Mouse (Mus musculus) megakaryocyte progenitor cell, adult 5-6 weeks (primary cell): Measurements from ENCODE around the gene Oprm1. TPM values are rescaled to one million over a fixed set of nuclear protein-coding genes. Genes with fewer than 3 reads are reported as not detected.

Experiments
- ATAC-seq: replicated peaks from 2 replicates; pipeline ENCODE4 v1.8.0; 2016; ENCODE audit warnings: mild to moderate bottlenecking, moderate TSS enrichment, inconsistent platforms; ENCODE audit not compliant: poor library complexity
- total RNA-seq, 2 experiments: library from RNA; stranded (forward) in 1 of 2; stranded (reverse) in 1 of 2; fragments of 157-497, 149-512 nt in 1 of 2; fragments of 200-1000 nt in 1 of 2; gene quantifications; 2 replicates each; pipeline versions ENCODE4 v1.2.3 to v1.2.4; 2015 to 2017

The Oprm1 gene
- total RNA-seq, 2 experiments from 2014 or later: not detected

GRCm38 (mm10) chr10:6968334-6968733 lies 210.0 kb downstream of the Oprm1 start:
- no peak for ATAC-seq

- ATAC-seq: no peak
Observed at GRCm38 (mm10) chr10:6977843-6978242, 219.5 kb downstream of the Oprm1 start.

- ATAC-seq: no peak
Observed at GRCm38 (mm10) chr10:6978733-6979132, 220.4 kb downstream of the Oprm1 start.

- ATAC-seq: peak; percentile 16
Observed at GRCm38 (mm10) chr10:6979216-6979615, 220.9 kb downstream of the Oprm1 start.

- no peak for ATAC-seq
Observed at GRCm38 (mm10) chr10:6979789-6980188, 221.5 kb downstream of the Oprm1 start.

GRCm38 (mm10) chr10:6980236-6980635 lies 221.9 kb downstream of the Oprm1 start:
- ATAC-seq: peak; percentile 21

- peak; percentile 59 for ATAC-seq
Observed at GRCm38 (mm10) chr10:6982751-6983151, 224.4 kb downstream of the Oprm1 start.

GRCm38 (mm10) chr10:6983431-6983830 lies 225.1 kb downstream of the Oprm1 start:
- no peak for ATAC-seq

- ATAC-seq: peak; percentile 82
Observed at GRCm38 (mm10) chr10:6986246-6986645, 227.9 kb downstream of the Oprm1 start.

GRCm38 (mm10) chr10:6987399-6988098 lies 229.2 kb downstream of the Oprm1 start:
- ATAC-seq: no peak

GRCm38 (mm10) chr10:6988555-6988954 lies 230.2 kb downstream of the Oprm1 start:
- ATAC-seq: no peak

- ATAC-seq: no peak
Observed at GRCm38 (mm10) chr10:6996895-6997294, 238.6 kb downstream of the Oprm1 start.

- no peak for ATAC-seq
Observed at GRCm38 (mm10) chr10:6998576-6999250, 240.4 kb downstream of the Oprm1 start.

GRCm38 (mm10) chr10:6999355-6999754 lies 241.0 kb downstream of the Oprm1 start:
- no peak for ATAC-seq

- ATAC-seq: 0 out of 2 replicates have a peak, but pooled peaks have one; percentile 34
Observed at GRCm38 (mm10) chr10:7003898-7004297, 245.6 kb downstream of the Oprm1 start.

GRCm38 (mm10) chr10:7004980-7005538 lies 246.8 kb downstream of the Oprm1 start:
- no peak for ATAC-seq

GRCm38 (mm10) chr10:7010543-7010942 lies 252.2 kb downstream of the Oprm1 start:
- ATAC-seq: no peak

- 0 out of 2 replicates have a peak, but pooled peaks have one; percentile 31 for ATAC-seq
Observed at GRCm38 (mm10) chr10:7015199-7015598, 256.9 kb downstream of the Oprm1 start.

- no peak for ATAC-seq
Observed at GRCm38 (mm10) chr10:7019781-7020386, 261.6 kb downstream of the Oprm1 start.

- no peak for ATAC-seq
Observed at GRCm38 (mm10) chr10:7020551-7020950, 262.2 kb downstream of the Oprm1 start.

GRCm38 (mm10) chr10:7025028-7025427 lies 266.7 kb downstream of the Oprm1 start:
- ATAC-seq: no peak

GRCm38 (mm10) chr10:7033459-7033858 lies 275.2 kb downstream of the Oprm1 start:
- 0 out of 2 replicates have a peak, but pooled peaks have one; percentile 32 for ATAC-seq
